Mouse (Mus musculus) liver, adult 2 months (tissue): Measurements from ENCODE around the gene Ankrd42.

Experiments used
- CTCF ChIP-seq: fragments of 200-500 bp; IDR thresholded peaks from 2 replicates; pipeline ENCODE4 v1.5.1; 2011; ENCODE audit warnings: low read depth, low read length, control low read depth
- POLR2A ChIP-seq: fragments of 200-500 bp; IDR thresholded peaks from 2 replicates; pipeline ENCODE4 v1.6.1; 2011; ENCODE audit warnings: low read length, control low read depth; ENCODE audit not compliant: insufficient read depth; ENCODE audit errors: extremely low read depth

DNA sequence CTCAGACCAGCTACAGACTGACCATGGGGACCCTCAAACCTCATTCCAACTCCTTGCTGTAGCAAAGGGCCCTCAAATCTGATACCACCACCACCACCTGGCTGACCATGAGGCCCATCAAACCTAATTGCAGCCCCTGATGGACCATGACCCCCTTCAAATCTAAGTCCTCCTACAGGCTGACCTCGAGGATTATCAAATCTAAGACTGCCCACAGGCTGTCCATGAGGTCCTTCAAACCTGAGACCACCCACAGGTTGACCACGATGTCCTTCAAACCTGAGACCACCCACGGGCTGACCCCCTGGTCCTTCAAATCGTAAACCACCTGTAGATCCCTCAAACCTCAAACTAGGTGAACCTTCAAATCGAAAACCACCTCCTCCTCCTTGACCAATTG lies 21.1 kb upstream of the Ankrd42 start:
- no peak for TF ChIP-seq CTCF
- TF ChIP-seq POLR2A: no peak
